Mouse (Mus musculus): ENCODE results near the gene Synrg.
A peak's percentile ranks its signal among the peaks of the same experiment; 100 is the strongest.

The Synrg gene

GRCm38 (mm10) chr11:83981338-83981737 is 17.1 kb downstream of the Synrg start:
- DNase-seq (ENCODE audit: low read depth, low spot score), result no peak

DNA sequence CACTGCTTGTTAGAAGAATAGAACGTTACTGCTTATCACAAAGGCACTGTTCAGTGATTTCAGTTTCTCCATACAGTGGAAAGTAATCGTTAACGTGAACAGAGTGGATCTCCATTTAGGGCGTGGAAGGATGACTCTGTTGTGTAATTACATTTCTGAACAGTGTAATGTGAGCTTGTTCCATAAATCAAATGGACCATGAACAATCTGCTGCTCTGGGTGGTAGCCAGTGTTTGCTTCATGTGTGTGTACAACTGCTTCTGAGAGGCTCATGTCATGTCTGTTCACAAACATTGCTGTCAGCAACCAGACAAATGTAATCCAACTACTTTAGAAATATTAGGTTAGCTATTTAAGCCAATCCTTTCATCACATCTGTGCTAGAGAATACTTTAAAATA is 27.5 kb downstream of the Synrg start:
- no peak for DNase-seq (ENCODE audit: low read depth, low spot score)

DNA sequence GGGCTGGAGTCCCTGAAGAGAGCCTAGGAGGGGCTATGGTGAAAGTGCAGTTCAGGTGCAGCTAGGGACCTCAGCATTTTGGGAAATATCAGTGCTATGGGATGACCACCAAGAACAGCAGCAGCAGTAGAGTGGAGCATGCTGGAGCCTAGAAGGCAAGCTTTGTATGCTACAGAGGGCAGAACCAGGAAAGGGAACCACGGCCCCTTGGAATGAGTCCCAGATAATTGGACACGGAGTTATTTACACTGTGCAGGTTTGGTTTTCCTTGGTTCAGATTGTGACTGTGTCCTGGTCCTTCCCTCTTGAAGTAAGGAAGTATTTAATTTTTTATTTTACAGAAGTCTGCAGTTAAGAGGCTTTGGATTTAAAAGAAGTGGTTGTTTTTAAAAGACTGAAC is 29.2 kb downstream of the Synrg start:
- DNase-seq (ENCODE audit: low read depth, low spot score), result no peak

DNA sequence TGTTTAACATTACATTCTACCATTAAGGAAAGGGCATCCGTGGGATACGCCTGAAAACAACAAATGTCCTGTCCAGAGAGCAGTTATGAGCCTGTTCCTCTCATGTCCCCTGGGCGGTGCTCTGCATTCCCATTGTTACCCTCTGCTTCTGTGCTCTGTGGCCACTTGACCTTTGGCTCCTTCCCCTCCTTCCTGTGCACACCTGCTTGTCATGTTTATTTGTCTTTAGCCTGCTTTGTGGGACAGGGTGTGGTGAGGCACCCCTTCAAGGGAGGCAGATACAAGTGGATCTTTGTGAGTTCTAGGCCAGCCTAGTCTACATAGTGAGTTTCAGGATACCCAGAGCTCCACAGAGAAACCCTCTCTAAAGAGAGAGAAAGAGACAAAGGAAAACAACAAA is 30.3 kb downstream of the Synrg start:
- peak; percentile 63 for DNase-seq (ENCODE audit: low read depth, low spot score)

DNA sequence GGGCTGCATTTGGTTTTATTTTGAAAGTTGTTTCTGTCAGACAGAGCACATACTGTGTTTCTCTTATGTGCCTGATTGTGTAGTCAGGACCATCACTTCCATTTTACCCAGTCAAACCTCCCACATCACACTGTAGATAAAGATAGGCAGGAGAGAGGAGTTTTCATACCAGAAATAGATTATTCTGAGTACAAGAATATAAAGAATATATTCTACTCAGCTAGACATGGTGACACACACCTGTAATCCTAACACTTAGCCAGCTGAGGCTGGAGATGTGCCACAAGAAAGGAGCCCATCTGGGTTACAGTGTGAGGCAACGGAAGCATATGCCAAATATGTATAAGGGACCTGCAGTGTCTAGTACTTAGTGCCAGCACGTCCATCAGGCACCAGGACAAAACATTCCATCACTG is 31.3 kb downstream of the Synrg start:
- DNase-seq (ENCODE audit: low read depth, low spot score), result no peak

DNA sequence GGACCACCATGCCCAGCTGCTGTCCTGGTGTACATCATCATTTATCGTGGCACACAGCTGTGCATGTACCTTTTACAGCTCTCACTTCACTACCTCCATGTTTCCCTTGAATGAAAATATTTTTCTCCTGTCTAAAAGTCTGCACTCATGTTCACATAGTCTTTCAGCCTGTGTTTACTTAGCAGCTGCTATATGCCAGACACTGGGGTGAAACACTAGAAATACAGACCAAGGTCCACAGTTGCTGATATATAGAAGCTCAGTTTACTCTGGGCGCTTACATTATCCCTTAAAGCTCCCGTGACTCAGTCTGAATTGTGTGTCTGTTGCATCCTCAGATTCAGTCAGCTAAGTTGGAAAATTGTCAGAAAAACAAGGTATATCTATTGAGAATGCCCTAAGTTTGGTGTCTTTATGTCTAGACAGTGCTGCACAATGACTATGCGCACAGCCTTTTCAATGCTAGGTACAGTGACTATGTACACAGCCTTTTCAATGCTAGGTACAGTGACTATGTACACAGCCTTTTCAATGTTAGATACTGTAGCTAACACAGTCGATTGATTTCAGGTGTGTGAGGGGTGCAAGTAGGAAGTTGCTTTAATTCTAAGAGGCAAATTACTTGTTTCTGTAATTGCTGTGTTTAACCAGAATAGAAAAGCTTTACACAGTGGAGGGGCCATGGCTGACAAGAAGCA is 33.1 kb downstream of the Synrg start:
- DNase-seq (ENCODE audit: low read depth, low spot score), result no peak

- DNase-seq (ENCODE audit: low read depth, low spot score), result no peak
Measured at GRCm38 (mm10) chr11:83998993-83999392, 34.8 kb downstream of the Synrg start.

DNA sequence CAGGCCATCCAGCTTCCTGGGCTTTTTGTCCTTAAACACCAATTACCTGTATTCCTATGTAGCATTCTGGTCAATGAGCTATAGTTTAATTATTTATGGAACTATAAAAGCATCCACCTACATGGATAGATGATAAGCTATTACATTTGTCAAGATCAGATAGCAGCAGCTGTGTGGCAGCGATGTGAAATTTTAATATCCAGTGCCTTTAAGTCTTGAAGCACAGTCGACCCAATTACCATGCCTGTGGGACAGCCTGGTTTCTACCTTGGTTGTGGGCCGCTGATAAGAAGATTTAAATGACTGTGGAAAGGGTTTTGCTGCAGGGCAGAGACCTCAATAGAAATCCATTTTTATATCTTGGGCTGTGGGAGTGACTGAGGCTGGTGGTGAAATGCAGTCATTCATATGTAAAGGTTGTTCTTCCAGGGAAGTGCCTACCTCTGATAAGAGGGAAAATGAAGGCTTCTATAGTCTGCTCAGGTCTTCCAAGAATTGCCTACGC is 35.2 kb downstream of the Synrg start:
- DNase-seq (ENCODE audit: low read depth, low spot score), result no peak

DNA sequence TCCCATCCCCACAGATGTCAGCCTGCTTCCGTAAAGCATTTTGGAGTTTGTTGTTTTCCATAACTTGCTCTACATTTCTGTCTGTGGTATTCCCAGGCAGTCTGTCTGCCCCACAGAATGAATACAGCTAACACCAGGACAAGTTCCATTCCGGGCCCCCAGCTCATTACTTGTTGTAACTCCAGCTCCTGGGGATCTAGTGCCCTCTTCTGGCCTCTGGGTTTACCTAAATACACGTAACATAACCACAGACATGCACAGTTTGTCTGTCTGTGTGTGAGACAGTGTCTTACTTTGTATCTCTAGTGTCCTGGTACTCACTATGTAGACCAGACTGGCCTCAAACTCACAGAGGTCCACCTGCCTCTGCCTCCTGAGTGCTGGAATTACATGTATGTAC is 37.0 kb downstream of the Synrg start:
- DNase-seq (ENCODE audit: low read depth, low spot score), result peak; percentile 63

DNA sequence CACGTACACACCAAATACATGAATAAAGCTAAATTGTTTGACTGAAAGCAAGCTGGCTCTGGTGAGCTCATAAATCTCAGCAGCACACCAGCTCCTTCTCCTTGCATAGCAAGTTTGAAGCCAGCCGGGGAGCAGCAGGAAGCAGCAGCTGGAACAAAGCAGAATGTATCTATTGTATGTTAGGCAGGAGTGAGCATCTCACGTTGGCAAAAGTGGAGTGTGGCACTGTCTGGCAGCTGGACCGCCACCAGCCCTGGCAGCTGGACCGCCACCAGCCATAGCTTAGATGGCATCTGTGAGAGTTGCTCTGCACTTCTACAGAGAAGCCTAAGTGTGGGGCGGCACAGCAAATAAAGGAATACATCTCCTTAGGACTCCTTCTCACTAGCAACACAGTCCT is 39.8 kb downstream of the Synrg start:
- no peak for DNase-seq (ENCODE audit: low read depth, low spot score)

DNA sequence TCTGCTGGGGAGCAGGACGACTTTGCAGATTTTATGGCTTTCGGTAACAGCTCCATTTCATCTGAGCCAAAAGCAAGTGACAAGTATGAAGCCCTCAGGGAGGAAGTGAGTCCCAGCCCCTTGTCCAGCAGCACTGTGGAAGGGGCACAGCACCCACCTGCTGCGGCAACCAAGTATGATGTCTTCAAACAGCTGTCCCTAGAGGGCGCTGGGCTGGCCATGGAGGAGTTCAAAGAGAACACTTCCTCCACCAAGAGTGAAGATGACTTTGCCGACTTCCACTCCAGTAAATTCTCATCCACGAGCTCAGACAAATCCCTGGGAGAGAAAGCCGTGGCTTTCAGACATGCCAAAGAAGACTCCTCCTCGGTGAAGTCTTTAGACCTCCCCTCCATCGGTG is 44.8 kb downstream of the Synrg start:
- DNase-seq (ENCODE audit: low read depth, low spot score), result peak; percentile 29

- DNase-seq (ENCODE audit: low read depth, low spot score), result no peak
Measured at GRCm38 (mm10) chr11:84010411-84010810, 46.2 kb downstream of the Synrg start.

- DNase-seq (ENCODE audit: low read depth, low spot score), result peak; percentile 46
Measured at GRCm38 (mm10) chr11:84011050-84011449, 46.8 kb downstream of the Synrg start.

- no peak for DNase-seq (ENCODE audit: low read depth, low spot score)
Measured at GRCm38 (mm10) chr11:84011576-84011975, 47.3 kb downstream of the Synrg start.

- no peak for DNase-seq (ENCODE audit: low read depth, low spot score)
Measured at GRCm38 (mm10) chr11:84013105-84013504, 48.9 kb downstream of the Synrg start.

DNA sequence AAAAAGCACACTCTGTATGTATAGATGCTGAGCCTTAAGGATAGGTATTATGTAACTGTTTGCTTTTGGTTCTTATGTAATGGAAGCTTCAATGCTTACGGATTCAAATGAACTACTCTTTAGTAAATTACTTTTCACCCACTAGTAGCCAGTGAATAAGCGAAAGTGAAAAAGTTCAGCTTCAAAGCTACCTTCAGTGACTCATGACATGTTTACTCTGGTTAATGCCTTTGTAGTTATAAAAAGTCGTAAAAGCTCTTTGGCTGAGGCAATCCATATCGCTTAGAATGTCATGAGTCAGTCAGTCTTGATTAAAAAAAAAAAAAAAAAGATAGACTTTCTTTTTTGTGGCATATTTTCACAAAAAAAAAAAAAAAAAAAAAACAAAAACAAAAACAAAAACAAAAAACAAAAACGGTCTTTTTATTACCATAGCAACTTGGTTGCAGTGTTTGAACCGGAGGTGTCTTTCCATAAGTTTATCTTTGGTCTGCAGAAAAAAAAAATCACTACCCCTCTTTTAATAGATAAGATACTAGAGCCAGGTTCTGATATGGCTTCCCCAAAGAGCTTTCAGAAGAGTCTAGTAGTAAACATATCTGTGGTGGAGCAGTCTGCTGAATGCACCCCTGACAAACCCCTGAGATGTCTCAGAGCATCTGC is 52.0 kb downstream of the Synrg start:
- no peak for DNase-seq (ENCODE audit: low read depth, low spot score)

- DNase-seq (ENCODE audit: low read depth, low spot score), result no peak
Measured at GRCm38 (mm10) chr11:84016810-84017508, 52.7 kb downstream of the Synrg start.

DNA sequence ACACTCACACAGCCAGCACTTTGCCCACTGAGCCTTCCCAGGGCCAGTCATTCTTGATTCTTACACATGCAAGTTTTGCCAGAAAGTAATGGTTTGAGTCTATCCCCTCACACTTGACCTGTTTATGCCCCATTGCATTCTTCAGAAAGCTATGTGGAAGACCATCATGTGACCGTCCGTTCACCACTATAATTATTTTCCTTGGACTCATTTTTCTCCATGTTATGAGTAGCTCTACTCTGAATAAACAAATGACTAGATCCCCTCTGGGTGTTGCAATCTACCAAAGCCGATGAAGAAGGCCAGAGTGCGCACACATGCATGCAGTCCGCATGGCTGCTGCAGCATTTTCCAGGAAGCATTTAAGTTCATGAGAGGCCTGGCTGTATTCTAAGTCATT is 63.0 kb downstream of the Synrg start:
- DNase-seq (ENCODE audit: low read depth, low spot score), result no peak

- DNase-seq (ENCODE audit: low read depth, low spot score), result no peak
Measured at GRCm38 (mm10) chr11:84028271-84029028, 64.2 kb downstream of the Synrg start.

- DNase-seq (ENCODE audit: low read depth, low spot score), result peak; percentile 41
Measured at GRCm38 (mm10) chr11:84031971-84032370, 67.7 kb downstream of the Synrg start.

- no peak for DNase-seq (ENCODE audit: low read depth, low spot score)
Measured at GRCm38 (mm10) chr11:84032559-84032958, 68.3 kb downstream of the Synrg start.

DNA sequence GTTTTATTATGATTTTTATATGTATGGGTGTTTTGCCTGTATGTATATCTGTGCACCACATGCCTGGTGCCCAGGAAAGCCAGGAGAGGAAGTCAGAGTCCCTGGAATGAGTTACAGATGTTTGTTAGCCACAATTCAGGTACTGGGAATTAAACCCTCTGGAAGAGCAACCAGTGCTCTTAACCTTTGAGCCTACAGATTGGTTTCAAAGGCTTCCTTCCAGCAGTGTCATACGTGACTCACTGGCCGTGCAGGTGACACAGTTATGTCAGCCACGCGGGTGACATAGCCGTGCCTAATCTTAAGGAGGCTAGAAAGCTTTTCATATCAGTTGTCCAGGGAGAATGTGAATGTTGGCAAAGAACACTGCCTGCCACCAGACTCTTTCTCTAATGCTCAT is 69.4 kb downstream of the Synrg start:
- no peak for DNase-seq (ENCODE audit: low read depth, low spot score)

Measured in ES-CJ7 (cell line).